Mouse (Mus musculus): Measurements from ENCODE around the gene Zfp346.
"Not testable (repeated sequence)": the region's sequence is repeated elsewhere in the genome, so short reads cannot be mapped to it uniquely, and the experiment has no call there.

Gene Zfp346

GRCm38 (mm10) chr13:55105045-55105952 is at the start of gene Zfp346:
Gene Zfp346, plus strand, starts transcription at chr13:55105311.
- peak; percentile 98 for DNase-seq

- DNase-seq = peak; percentile 18
Measured at GRCm38 (mm10) chr13:55058042-55058441, 47.1 kb upstream of the Zfp346 start.

GRCm38 (mm10) chr13:55063276-55063675 is 41.8 kb upstream of the Zfp346 start:
- DNase-seq = no peak

- no peak for DNase-seq
Measured at GRCm38 (mm10) chr13:55069719-55070118, 35.4 kb upstream of the Zfp346 start.

GRCm38 (mm10) chr13:55071322-55071721 is 33.8 kb upstream of the Zfp346 start:
- DNase-seq = peak; percentile 68

- no peak for DNase-seq
Measured at GRCm38 (mm10) chr13:55075597-55075996, 29.5 kb upstream of the Zfp346 start.

- DNase-seq = no peak
Measured at GRCm38 (mm10) chr13:55092588-55092987, 12.5 kb upstream of the Zfp346 start.

- DNase-seq = not testable (repeated sequence)
Measured at GRCm38 (mm10) chr13:55097841-55098240, 7.3 kb upstream of the Zfp346 start.

- DNase-seq = no peak
Measured at GRCm38 (mm10) chr13:55099066-55099725, 5.9 kb upstream of the Zfp346 start.

GRCm38 (mm10) chr13:55099726-55100478 is 5.2 kb upstream of the Zfp346 start, which contains the start of gene Uimc1:
Gene Uimc1, minus strand, starts transcription at chr13:55100300.
- DNase-seq = peak; percentile 95

GRCm38 (mm10) chr13:55101627-55102026 is 3.5 kb upstream of the Zfp346 start:
- DNase-seq = no peak

- no peak for DNase-seq
Measured at GRCm38 (mm10) chr13:55102366-55102765, 2.7 kb upstream of the Zfp346 start.

GRCm38 (mm10) chr13:55103351-55103750 is 1.8 kb upstream of the Zfp346 start:
- DNase-seq = no peak

- DNase-seq = peak; percentile 11
Measured at GRCm38 (mm10) chr13:55105953-55106691, 1.0 kb downstream of the Zfp346 start.

- no peak for DNase-seq
Measured at GRCm38 (mm10) chr13:55107116-55107515, 2.0 kb downstream of the Zfp346 start.

- no peak for DNase-seq
Measured at GRCm38 (mm10) chr13:55107694-55108093, 2.6 kb downstream of the Zfp346 start.

- DNase-seq = no peak
Measured at GRCm38 (mm10) chr13:55114375-55114774, 9.3 kb downstream of the Zfp346 start.

GRCm38 (mm10) chr13:55124903-55125302 is 19.8 kb downstream of the Zfp346 start:
- no peak for DNase-seq

GRCm38 (mm10) chr13:55133448-55133847 is 28.3 kb downstream of the Zfp346 start, which contains the start of gene Gm17617:
Gene Gm17617, minus strand, starts transcription at chr13:55133548.
- no peak for DNase-seq

GRCm38 (mm10) chr13:55135382-55135781 is 30.3 kb downstream of the Zfp346 start:
- peak; percentile 59 for DNase-seq

- peak; percentile 75 for DNase-seq
Measured at GRCm38 (mm10) chr13:55140271-55140670, 35.2 kb downstream of the Zfp346 start.
